Mouse (Mus musculus): ENCODE measurements around the gene Sorbs1. TPM values are rescaled to one million over a fixed set of nuclear protein-coding genes. Genes with fewer than 3 reads are reported as not detected.

Sorbs1 gene
- polyA plus RNA-seq, 1 experiment from 2014 or later: 98.8 TPM

Other genes with a start within 250 kb of the Sorbs1 start
- 9.0 and 9.4 TPM in 2 replicates for gene Pdlim1, start 241.9 kb downstream of the Sorbs1 start, polyA plus RNA-seq (2014; fragmentation: Nextera tagmentation; extraction: Ambion mirVana)
- 45.5 and 50.4 TPM in 2 replicates for gene Aldh18a1, start 74.7 kb upstream of the Sorbs1 start, polyA plus RNA-seq (2014; fragmentation: Nextera tagmentation; extraction: Ambion mirVana)
- 14.0 and 14.5 TPM in 2 replicates for gene Tctn3, start 98.5 kb upstream of the Sorbs1 start, polyA plus RNA-seq (2014; fragmentation: Nextera tagmentation; extraction: Ambion mirVana)
- gene Entpd1, start 98.6 kb upstream of the Sorbs1 start, polyA plus RNA-seq (2014; fragmentation: Nextera tagmentation; extraction: Ambion mirVana): 9.3 and 9.6 TPM in 2 replicates
- 0.55 TPM in 1 of 2 replicates, not detected in the other for gene Cc2d2b, start 235.0 kb upstream of the Sorbs1 start, polyA plus RNA-seq (2014; fragmentation: Nextera tagmentation; extraction: Ambion mirVana)